Mouse (Mus musculus) stomach, adult 2 months (tissue): ENCODE results near the gene Kl. TPM values are rescaled to one million over a fixed set of nuclear protein-coding genes. Genes with fewer than 3 reads are reported as not detected.

Experiments
- polyA plus RNA-seq: library from polyadenylated mRNA; depleted of rRNA; stranded (reverse); fragments of >200 nt; gene quantifications from 2 replicates; pipeline ENCODE4 v1.2.3, GENCODE M21; 2012; rRNA removed

Gene Kl
- 0.16 and 0.24 TPM in 2 replicates for polyA plus RNA-seq

DNA sequence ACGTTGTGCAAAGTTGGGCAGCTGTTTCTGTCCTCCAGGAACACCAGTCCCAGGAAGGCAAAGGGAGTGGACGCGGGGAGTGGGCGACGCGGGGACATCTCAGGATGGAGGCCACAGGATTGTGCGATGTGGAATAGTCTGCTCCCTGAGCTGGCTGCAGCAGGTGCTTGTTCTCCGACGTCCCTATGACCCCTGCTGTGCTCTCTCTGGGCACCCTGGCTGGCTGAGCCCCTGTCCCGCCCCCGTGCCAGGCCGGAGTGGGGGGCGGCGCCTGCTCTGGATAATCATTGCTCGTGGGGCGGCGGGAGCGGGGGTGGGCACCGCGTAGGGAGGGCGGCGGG is at the start of gene Kl:
TSS of gene Kl (plus strand) at position 280 of the 341 bp plus-strand sequence.

